Mouse (Mus musculus): ENCODE measurements around the gene Defb45.

Gene Defb45

GRCm38 (mm10) chr2:152599299-152599698 lies at the start of gene Defb45:
Gene Defb45 (minus strand): TSS chr2:152599399.
- in situ Hi-C loops (cut with MboI, MseI), result no loop called here

GRCm38 (mm10) chr2:152639406-152640113 lies 40.4 kb upstream of the Defb45 start:
- in situ Hi-C loops (cut with MboI, MseI), result no loop called here

GRCm38 (mm10) chr2:152638865-152639264 lies 39.7 kb upstream of the Defb45 start:
- in situ Hi-C loops (cut with MboI, MseI), result no loop called here

GRCm38 (mm10) chr2:152637381-152637780 lies 38.2 kb upstream of the Defb45 start:
- in situ Hi-C loops (cut with MboI, MseI), result no loop called here

GRCm38 (mm10) chr2:152637006-152637322 lies 37.8 kb upstream of the Defb45 start:
- in situ Hi-C loops (cut with MboI, MseI), result no loop called here

- in situ Hi-C loops (cut with MboI, MseI), result no loop called here
Measured at GRCm38 (mm10) chr2:152636246-152637005, 37.2 kb upstream of the Defb45 start.

GRCm38 (mm10) chr2:152634311-152634710 lies 35.1 kb upstream of the Defb45 start:
- in situ Hi-C loops (cut with MboI, MseI), result no loop called here

- in situ Hi-C loops (cut with MboI, MseI), result no loop called here
Measured at GRCm38 (mm10) chr2:152633334-152633733, 34.1 kb upstream of the Defb45 start.

- in situ Hi-C loops (cut with MboI, MseI), result no loop called here
Measured at GRCm38 (mm10) chr2:152629904-152630303, 30.7 kb upstream of the Defb45 start.

- in situ Hi-C loops (cut with MboI, MseI), result no loop called here
Measured at GRCm38 (mm10) chr2:152629239-152629638, 30.0 kb upstream of the Defb45 start.

- in situ Hi-C loops (cut with MboI, MseI), result no loop called here
Measured at GRCm38 (mm10) chr2:152628066-152628465, 28.9 kb upstream of the Defb45 start.

- in situ Hi-C loops (cut with MboI, MseI), result no loop called here
Measured at GRCm38 (mm10) chr2:152626774-152627591, 27.8 kb upstream of the Defb45 start, which contains the start of gene Rem1. Gene Rem1 (plus strand): TSS chr2:152626951.

GRCm38 (mm10) chr2:152625256-152625655 lies 26.1 kb upstream of the Defb45 start:
- in situ Hi-C loops (cut with MboI, MseI), result no loop called here

GRCm38 (mm10) chr2:152624566-152624965 lies 25.4 kb upstream of the Defb45 start:
- in situ Hi-C loops (cut with MboI, MseI), result loop anchor here (5.0 kb wide), 1 partner anchor 33 kb away; no protein-coding TSS in a partner anchor

- in situ Hi-C loops (cut with MboI, MseI), result loop anchor here (5.0 kb wide), 1 partner anchor 34 kb away; no protein-coding TSS in a partner anchor
Measured at GRCm38 (mm10) chr2:152622953-152623352, 23.8 kb upstream of the Defb45 start, which contains the start of gene Defb25. Gene Defb25 (minus strand): TSS chr2:152623053.

- in situ Hi-C loops (cut with MboI, MseI), result loop anchor here (5.0 kb wide), 1 partner anchor 35 kb away; no protein-coding TSS in a partner anchor
Measured at GRCm38 (mm10) chr2:152622151-152622550, 23.0 kb upstream of the Defb45 start.

GRCm38 (mm10) chr2:152620367-152621134 lies 21.4 kb upstream of the Defb45 start:
- in situ Hi-C loops (cut with MboI, MseI), result loop anchor here (5.0 kb wide), 1 partner anchor 37 kb away; no protein-coding TSS in a partner anchor

- in situ Hi-C loops (cut with MboI, MseI), result no loop called here
Measured at GRCm38 (mm10) chr2:152617374-152617773, 18.2 kb upstream of the Defb45 start.

GRCm38 (mm10) chr2:152616470-152616869 lies 17.3 kb upstream of the Defb45 start:
- in situ Hi-C loops (cut with MboI, MseI), result no loop called here

GRCm38 (mm10) chr2:152615563-152615962 lies 16.4 kb upstream of the Defb45 start:
- in situ Hi-C loops (cut with MboI, MseI), result no loop called here

GRCm38 (mm10) chr2:152612193-152612592 lies 13.0 kb upstream of the Defb45 start:
- in situ Hi-C loops (cut with MboI, MseI), result no loop called here

Data from T-helper 2 cell (primary cell).